Mouse (Mus musculus): ENCODE data around the gene Actl11.

GRCm38 (mm10) chr9:107932221-107932620 lies 4.0 kb downstream of the Actl11 start:
- no peak for TF ChIP-seq POLR2A (IDR thresholded peaks at IDR 0.05; ENCODE audit: borderline replicate concordance, low read depth, low read length)
- TF ChIP-seq CTCF (IDR thresholded peaks at IDR 0.05; ENCODE audit: low read depth, low read length), result no peak
